Mouse (Mus musculus) erythroblast, embryonic 14.5 days (primary cell): ENCODE measurements around the gene B230118H07Rik.

Experiments used
- GATA1 ChIP-seq: IDR thresholded peaks from 2 replicates; pipeline ENCODE4 v1.6.1; 2012; ENCODE audit warnings: low read length, inconsistent platforms, mixed read lengths
- TAL1 ChIP-seq: IDR thresholded peaks from 3 replicates; pipeline ENCODE4 v1.6.1; 2012; ENCODE audit warnings: low read length, inconsistent platforms, mixed read lengths

DNA sequence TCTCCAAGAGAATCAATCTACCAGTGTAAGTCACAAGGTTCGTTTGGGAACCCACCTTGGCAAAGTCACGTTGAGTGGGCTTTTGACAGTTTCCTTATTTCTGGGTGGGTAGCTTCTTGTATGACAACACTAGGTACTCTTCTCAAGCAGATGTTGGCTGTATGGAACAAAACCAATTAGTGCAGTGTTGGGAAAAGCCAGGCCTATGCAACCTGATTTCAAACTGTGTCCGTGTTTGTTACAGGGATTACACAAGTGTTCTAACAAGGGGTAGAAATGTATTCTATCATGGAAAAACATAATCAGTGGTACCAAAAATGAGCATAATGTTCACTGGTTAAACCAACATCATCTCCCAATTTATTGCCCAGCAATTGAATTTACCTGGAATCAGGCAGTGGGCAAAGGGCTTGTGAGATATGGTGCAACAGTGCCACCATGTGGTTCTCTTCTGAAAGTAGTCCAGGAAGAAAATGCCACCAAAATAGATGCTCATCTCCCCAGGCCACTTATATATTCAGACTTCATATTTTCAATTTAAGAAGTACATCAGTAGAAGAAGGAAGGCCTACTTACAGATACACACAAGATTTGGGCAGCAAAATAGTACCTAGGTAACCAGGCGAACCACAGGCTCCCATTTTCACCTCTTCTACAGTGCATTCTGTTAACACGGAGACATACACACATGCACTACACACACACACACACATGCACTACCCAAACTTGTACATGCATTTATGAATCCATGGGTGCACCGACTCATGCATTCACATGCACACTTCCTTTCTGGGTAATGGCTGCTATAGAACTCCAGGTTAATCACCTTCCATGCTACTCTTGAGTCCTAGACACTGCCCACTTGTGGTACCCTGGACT, 123.6 kb downstream of the B230118H07Rik start:
- no peak for TF ChIP-seq TAL1
- TF ChIP-seq GATA1 = no peak
